Mouse (Mus musculus) layer of hippocampus, adult 8-10 months (tissue): ENCODE measurements at regions not wholly inside any gene's neighbourhood (a gene's known extent, or its start where the extent isn't known, plus 50 kb on each side); places are given as distances from the start of the nearest gene placed in this dataset.

Experiments used
- DNase-seq, 2 experiments: peaks; one replicate each; pipeline ENCODE4 v3.0.0; 2022; ENCODE audit warnings: low spot score in 2 of 2

- DNase-seq = no peak
These were observed 144.3 kb upstream of the Csf3r start for GRCm38 (mm10) chr4:125880028-125880427.

GRCm38 (mm10) chr4:125882531-125882930 is 141.8 kb upstream of the Csf3r start:
- no peak for DNase-seq

- DNase-seq = no peak
These were observed 133.8 kb upstream of the Csf3r start for GRCm38 (mm10) chr4:125890510-125890909.

GRCm38 (mm10) chr4:125893139-125893538 is 131.2 kb upstream of the Csf3r start:
- DNase-seq = no peak

GRCm38 (mm10) chr4:125897707-125898106 is 126.6 kb upstream of the Csf3r start:
- DNase-seq = no peak

GRCm38 (mm10) chr4:125898631-125899348 is 125.6 kb upstream of the Csf3r start:
- no peak for DNase-seq

GRCm38 (mm10) chr4:125901546-125902276 is 122.6 kb upstream of the Csf3r start:
- no peak for DNase-seq

- no peak for DNase-seq
These were observed 118.1 kb upstream of the Csf3r start for GRCm38 (mm10) chr4:125906296-125906695.

- no peak for DNase-seq
These were observed 115.4 kb upstream of the Csf3r start for GRCm38 (mm10) chr4:125908901-125909300.

- DNase-seq = no peak
These were observed 112.6 kb upstream of the Csf3r start for GRCm38 (mm10) chr4:125911541-125912270.

- DNase-seq = peak; percentile 30 to 69
These were observed 111.8 kb upstream of the Csf3r start for GRCm38 (mm10) chr4:125912444-125913049.

- no peak for DNase-seq
These were observed 109.2 kb upstream of the Csf3r start for GRCm38 (mm10) chr4:125915166-125915565.

- no peak for DNase-seq
These were observed 107.1 kb upstream of the Csf3r start for GRCm38 (mm10) chr4:125917210-125917609.

GRCm38 (mm10) chr4:125921550-125922316 is 102.6 kb upstream of the Csf3r start:
- peak in 1 of 2 experiments; percentile 33 for DNase-seq

- no peak for DNase-seq
These were observed 102.0 kb upstream of the Csf3r start for GRCm38 (mm10) chr4:125922317-125922878.

GRCm38 (mm10) chr4:125923225-125923624 is 101.1 kb upstream of the Csf3r start:
- DNase-seq = no peak

GRCm38 (mm10) chr4:125928196-125928595 is 96.2 kb upstream of the Csf3r start:
- DNase-seq = no peak

- DNase-seq = no peak
These were observed 95.1 kb upstream of the Csf3r start for GRCm38 (mm10) chr4:125929122-125929772.

GRCm38 (mm10) chr4:125930764-125931163 is 93.6 kb upstream of the Csf3r start:
- DNase-seq = no peak

GRCm38 (mm10) chr4:125931321-125931720 is 93.0 kb upstream of the Csf3r start:
- no peak for DNase-seq
